Mouse (Mus musculus): Measurements from ENCODE around the gene Srsf4. TPM values are rescaled to one million over a fixed set of nuclear protein-coding genes. Genes with fewer than 3 reads are reported as not detected.

Gene Srsf4
- polyA plus RNA-seq, 1 experiment: 28.8 TPM

- WGBS: 75% methylated on average over 3 of the region's 3 CpGs
Observed at GRCm38 (mm10) chr4:131832759-131833407, 40.5 kb upstream of the Srsf4 start.

GRCm38 (mm10) chr4:131833971-131834609 lies 39.3 kb upstream of the Srsf4 start:
- peaks cover 12% of the 10 kb centered on the region for H3K4me1 ChIP-seq (ENCODE audit: control insufficient read depth, insufficient read depth, insufficient read length)
- no peak overlapping the region for H3K27ac ChIP-seq (ENCODE audit: insufficient read depth, low read length)
- H3K4me3 ChIP-seq (ENCODE audit: extremely low read depth, insufficient read depth, insufficient read length): no peak overlapping the region
- H3K36me3 ChIP-seq (ENCODE audit: control insufficient read depth, insufficient read depth, low read length): no peaks in the 10 kb centered on the region
- DNase-seq (ENCODE audit: low read depth in 1 of 2, low spot score in 2 of 2): no peak
- 63% methylated on average over 9 of the region's 9 CpGs for WGBS
- TF ChIP-seq POLR2A (IDR thresholded peaks at IDR 0.05; ENCODE audit: low read depth, low read length) (no peak), CTCF (IDR thresholded peaks at IDR 0.05; ENCODE audit: extremely low read depth, insufficient read depth, insufficient read length, insufficient replicate concordance) (no peak)
- H3K27me3 ChIP-seq (ENCODE audit: control insufficient read depth, insufficient read depth, low read length): peaks cover 12% of the 10 kb centered on the region

More at GRCm38 (mm10) chr4:131832759-131833407, 40.5 kb upstream of the Srsf4 start:
- DNase-seq (ENCODE audit: low read depth in 1 of 2, low spot score in 2 of 2): no peak
- TF ChIP-seq CTCF (IDR thresholded peaks at IDR 0.05; ENCODE audit: extremely low read depth, insufficient read depth, insufficient read length, insufficient replicate concordance) (no peak), POLR2A (IDR thresholded peaks at IDR 0.05; ENCODE audit: low read depth, low read length) (no peak)
- Histone ChIP-seq H3K36me3 (ENCODE audit: control insufficient read depth, insufficient read depth, low read length) (no peaks in the 10 kb centered on the region), H3K4me1 (ENCODE audit: control insufficient read depth, insufficient read depth, insufficient read length) (peaks cover 9% of the 10 kb centered on the region), H3K27me3 (ENCODE audit: control insufficient read depth, insufficient read depth, low read length) (peaks cover 9% of the 10 kb centered on the region), H3K27ac (ENCODE audit: insufficient read depth, low read length) (no peak overlapping the region), H3K4me3 (ENCODE audit: extremely low read depth, insufficient read depth, insufficient read length) (no peak overlapping the region)

GRCm38 (mm10) chr4:131836351-131836881 lies 37.0 kb upstream of the Srsf4 start:
- peaks cover 12% of the 10 kb centered on the region for H3K4me1 ChIP-seq (ENCODE audit: control insufficient read depth, insufficient read depth, insufficient read length)
- peaks cover 12% of the 10 kb centered on the region for H3K27me3 ChIP-seq (ENCODE audit: control insufficient read depth, insufficient read depth, low read length)
- no peak for DNase-seq (ENCODE audit: low read depth in 1 of 2, low spot score in 2 of 2)
- no peak for TF ChIP-seq CTCF (IDR thresholded peaks at IDR 0.05; ENCODE audit: extremely low read depth, insufficient read depth, insufficient read length, insufficient replicate concordance)
- TF ChIP-seq POLR2A (IDR thresholded peaks at IDR 0.05; ENCODE audit: low read depth, low read length): no peak
- H3K36me3 ChIP-seq (ENCODE audit: control insufficient read depth, insufficient read depth, low read length): no peaks in the 10 kb centered on the region
- peak overlapping the region; percentile 62; the same call in 1 of the 2 replicates for H3K4me3 ChIP-seq (ENCODE audit: extremely low read depth, insufficient read depth, insufficient read length)
- H3K27ac ChIP-seq (ENCODE audit: insufficient read depth, low read length): no peak overlapping the region
- 3% methylated on average over 37 of the region's 39 CpGs for WGBS

- no peaks in the 10 kb centered on the region for H3K36me3 ChIP-seq (ENCODE audit: control insufficient read depth, insufficient read depth, low read length)
- no peak for TF ChIP-seq CTCF (IDR thresholded peaks at IDR 0.05; ENCODE audit: extremely low read depth, insufficient read depth, insufficient read length, insufficient replicate concordance)
- TF ChIP-seq POLR2A (IDR thresholded peaks at IDR 0.05; ENCODE audit: low read depth, low read length): no peak
- DNase-seq (ENCODE audit: low read depth in 1 of 2, low spot score in 2 of 2): no peak
- peaks cover 12% of the 10 kb centered on the region for H3K4me1 ChIP-seq (ENCODE audit: control insufficient read depth, insufficient read depth, insufficient read length)
- peaks cover 12% of the 10 kb centered on the region for H3K27me3 ChIP-seq (ENCODE audit: control insufficient read depth, insufficient read depth, low read length)
- no peak overlapping the region for H3K27ac ChIP-seq (ENCODE audit: insufficient read depth, low read length)
- under 1% methylated on average over 64 of the region's 76 CpGs for WGBS
- H3K4me3 ChIP-seq (ENCODE audit: extremely low read depth, insufficient read depth, insufficient read length): peak overlapping the region; percentile 62; the same call in 1 of the 2 replicates
Observed at GRCm38 (mm10) chr4:131836891-131837491, 36.4 kb upstream of the Srsf4 start.

GRCm38 (mm10) chr4:131837872-131838524 lies 35.4 kb upstream of the Srsf4 start, which contains the start of gene Ptpru:
TSS of gene Ptpru (minus strand) at chr4:131838288.
- peak; percentile 42 to 83 for DNase-seq (ENCODE audit: low read depth in 1 of 2, low spot score in 2 of 2)
- 2% methylated on average over 72 of the region's 72 CpGs for WGBS
- no peak within 1 kb of the TSS for H3K27ac ChIP-seq (ENCODE audit: insufficient read depth, low read length)
- H3K4me1 ChIP-seq (ENCODE audit: control insufficient read depth, insufficient read depth, insufficient read length): peaks cover 12% of the 10 kb centered on the region
- peaks cover 12% of the 10 kb centered on the region for H3K27me3 ChIP-seq (ENCODE audit: control insufficient read depth, insufficient read depth, low read length)
- peak within 1 kb of the TSS; percentile 62 for H3K4me3 ChIP-seq (ENCODE audit: extremely low read depth, insufficient read depth, insufficient read length)
- TF ChIP-seq CTCF (IDR thresholded peaks at IDR 0.05; ENCODE audit: extremely low read depth, insufficient read depth, insufficient read length, insufficient replicate concordance): peak; percentile 96
- no peak for TF ChIP-seq POLR2A (IDR thresholded peaks at IDR 0.05; ENCODE audit: low read depth, low read length)
- no peaks in the 10 kb centered on the region for H3K36me3 ChIP-seq (ENCODE audit: control insufficient read depth, insufficient read depth, low read length)

- WGBS: 2% methylated on average over 35 of the region's 37 CpGs
- Histone ChIP-seq H3K27ac (ENCODE audit: insufficient read depth, low read length) (no peak within 1 kb of the TSS), H3K27me3 (ENCODE audit: control insufficient read depth, insufficient read depth, low read length) (peaks cover under 1% of the 10 kb centered on the region; the same call in 1 of the 2 replicates), H3K36me3 (ENCODE audit: control insufficient read depth, insufficient read depth, low read length) (0 out of 2 replicates have a peak, but pooled peaks cover 2% of the 10 kb centered on the region), H3K4me1 (ENCODE audit: control insufficient read depth, insufficient read depth, insufficient read length) (peaks cover under 1% of the 10 kb centered on the region; the same call in 1 of the 2 replicates), H3K4me3 (ENCODE audit: extremely low read depth, insufficient read depth, insufficient read length) (peak within 1 kb of the TSS; percentile 99)
- peak; percentile 78 to 88 for DNase-seq (ENCODE audit: low read depth in 1 of 2, low spot score in 2 of 2)
- TF ChIP-seq POLR2A (IDR thresholded peaks at IDR 0.05; ENCODE audit: low read depth, low read length) (peak; percentile 32), CTCF (IDR thresholded peaks at IDR 0.05; ENCODE audit: extremely low read depth, insufficient read depth, insufficient read length, insufficient replicate concordance) (no peak)
Observed at GRCm38 (mm10) chr4:131843290-131843743, 30.1 kb upstream of the Srsf4 start, which contains the start of gene Mecr. TSS of gene Mecr (plus strand) at chr4:131843470.
